Mouse (Mus musculus): ENCODE measurements around the gene Kras. TPM values are rescaled to one million over a fixed set of nuclear protein-coding genes. Genes with fewer than 3 reads are reported as not detected.

The Kras gene
- polyA plus RNA-seq, 1 experiment from 2014 or later, result 74.9 TPM

DNA sequence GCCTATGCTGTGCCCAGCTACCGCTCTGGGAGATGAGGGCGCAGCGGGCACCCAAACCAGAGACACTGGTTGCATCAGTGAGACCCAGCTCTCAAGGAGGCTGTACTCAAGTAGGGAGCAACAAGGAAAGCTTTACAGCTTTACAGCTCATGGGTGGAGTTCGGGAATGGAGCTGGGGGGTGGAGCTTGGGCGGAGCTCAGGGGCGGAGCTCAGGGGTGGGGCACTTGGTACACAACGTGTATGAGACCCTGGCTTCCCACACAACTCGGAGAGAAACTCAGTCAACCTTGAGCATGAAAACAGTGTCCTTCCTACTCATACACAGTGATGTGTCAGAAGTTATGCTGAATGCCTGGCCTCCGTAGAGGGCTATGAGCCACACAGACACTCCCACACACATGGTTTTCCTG, 74.5 kb downstream of the Kras start:
- no peak overlapping the region for H3K4me3 ChIP-seq
- no peak for ATAC-seq (ENCODE audit: low FRiP score, low read depth)
- peak overlapping the region; percentile 31; the same call in 1 of the 2 replicates for H3K4me2 ChIP-seq (replicated peaks)
- H3K4me1 ChIP-seq, result peaks cover 61% of the 10 kb centered on the region
- H3K9me3 ChIP-seq, result no peaks in the 10 kb centered on the region
- H3K9ac ChIP-seq, result no peak overlapping the region
- no peaks in the 10 kb centered on the region for H3K36me3 ChIP-seq
- H3K27me3 ChIP-seq, result peaks cover 10% of the 10 kb centered on the region; the same call in 1 of the 2 replicates
- no peak overlapping the region for H3K27ac ChIP-seq
- WGBS, result 26% methylated on average over 9 of the region's 9 CpGs

DNA sequence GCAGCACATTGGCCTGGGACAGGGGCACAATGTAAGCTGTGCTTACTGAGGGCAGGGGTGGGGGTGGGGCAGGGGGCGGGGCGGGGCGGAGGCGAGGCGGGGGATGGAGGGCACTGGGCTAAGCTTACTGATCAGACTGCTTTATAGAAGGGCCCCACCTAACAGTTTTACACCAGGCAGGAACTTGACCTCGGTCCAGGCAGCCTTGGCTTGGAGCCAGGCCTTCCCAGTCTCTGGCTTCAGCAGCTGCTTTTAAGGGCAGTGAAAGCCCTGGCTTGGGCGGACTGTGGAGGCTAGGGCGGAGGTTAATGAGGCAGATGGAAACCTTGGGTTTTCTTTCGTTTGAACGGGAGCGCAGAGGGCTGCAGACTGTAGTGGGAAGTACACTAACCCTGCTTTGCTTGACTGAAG, 76.3 kb downstream of the Kras start:
- Histone ChIP-seq H3K4me2 (replicated peaks) (peak overlapping the region; percentile 44), H3K27ac (peak overlapping the region; percentile 65; the same call in 1 of the 2 replicates), H3K9ac (no peak overlapping the region), H3K9me3 (no peaks in the 10 kb centered on the region), H3K4me3 (no peak overlapping the region), H3K4me1 (peaks cover 61% of the 10 kb centered on the region), H3K36me3 (no peaks in the 10 kb centered on the region), H3K27me3 (peaks cover 10% of the 10 kb centered on the region; the same call in 1 of the 2 replicates)
- WGBS, result 1% methylated on average over 10 of the region's 11 CpGs
- ATAC-seq (ENCODE audit: low FRiP score, low read depth), result peak; percentile 71

DNA sequence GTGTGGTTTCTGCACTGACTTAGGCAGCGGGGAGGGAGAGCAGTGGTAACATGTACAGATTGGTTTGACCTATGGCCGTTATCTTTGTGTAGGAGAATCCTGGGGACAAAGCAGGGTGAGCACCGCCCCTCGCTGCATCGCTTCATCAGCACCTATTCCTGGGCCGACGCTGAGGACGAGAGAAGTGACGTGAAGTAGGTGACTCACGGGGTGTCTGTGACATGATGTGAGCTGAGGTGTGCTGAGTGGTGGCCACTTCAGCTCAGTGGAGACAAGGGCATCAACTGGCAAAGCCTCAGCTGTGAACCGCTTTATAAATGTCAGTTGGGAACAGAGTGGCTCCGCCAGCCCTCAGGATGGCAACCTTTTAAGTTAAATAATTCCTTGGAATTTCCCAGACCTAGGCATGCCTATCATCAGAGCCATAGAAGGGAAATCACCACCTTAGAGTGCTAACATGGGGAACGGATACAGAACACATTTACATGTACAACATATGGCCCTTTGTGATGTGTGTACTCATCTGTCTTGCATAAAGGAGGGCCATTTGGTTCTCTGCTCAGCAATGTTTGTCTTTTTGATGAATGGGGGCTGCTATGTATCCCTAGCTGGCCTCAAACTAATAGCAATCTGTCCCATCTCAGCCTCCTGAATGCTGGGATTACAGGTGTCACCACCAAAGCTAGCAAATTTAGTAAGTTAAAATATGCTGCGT, 78.0 kb downstream of the Kras start:
- no peaks in the 10 kb centered on the region for H3K36me3 ChIP-seq
- peaks cover 52% of the 10 kb centered on the region for H3K4me1 ChIP-seq
- no peak overlapping the region; the same call in 1 of the 2 replicates for H3K27ac ChIP-seq
- no peak overlapping the region for H3K4me3 ChIP-seq
- no peak overlapping the region for H3K4me2 ChIP-seq (replicated peaks)
- WGBS, result 75% methylated on average over 14 of the region's 14 CpGs
- H3K27me3 ChIP-seq, result peaks cover 8% of the 10 kb centered on the region; the same call in 1 of the 2 replicates
- H3K9ac ChIP-seq, result no peak overlapping the region
- ATAC-seq (ENCODE audit: low FRiP score, low read depth), result no peak
- no peaks in the 10 kb centered on the region for H3K9me3 ChIP-seq

Other genes with a start within 250 kb of the Kras start
- 36.9 and 40.1 TPM in 2 replicates for gene Bcat1, start 174.1 kb downstream of the Kras start, polyA plus RNA-seq (2015; fragmentation: Nextera tagmentation; extraction: Ambion mirVana)
- gene Lrmp, start 134.6 kb downstream of the Kras start, polyA plus RNA-seq (2015; fragmentation: Nextera tagmentation; extraction: Ambion mirVana), result 2.6 and 3.6 TPM in 2 replicates
- 0.46 and 0.56 TPM in 2 replicates for gene Casc1, start 39.2 kb downstream of the Kras start, polyA plus RNA-seq (2015; fragmentation: Nextera tagmentation; extraction: Ambion mirVana)
- 30.4 and 33.5 TPM in 2 replicates for gene Etfrf1, start 39.1 kb downstream of the Kras start, polyA plus RNA-seq (2015; fragmentation: Nextera tagmentation; extraction: Ambion mirVana)